Mouse (Mus musculus): ENCODE results near the gene Smurf2.

Smurf2 gene

GRCm38 (mm10) chr11:106905707-106906106, 14.8 kb downstream of the Smurf2 start:
- no peak for DNase-seq

GRCm38 (mm10) chr11:106899804-106900203, 20.7 kb downstream of the Smurf2 start:
- DNase-seq = no peak

GRCm38 (mm10) chr11:106896561-106897168, 23.9 kb downstream of the Smurf2 start:
- no peak for DNase-seq

- no peak for DNase-seq
These were observed 36.9 kb downstream of the Smurf2 start for GRCm38 (mm10) chr11:106883656-106884055.

DNA sequence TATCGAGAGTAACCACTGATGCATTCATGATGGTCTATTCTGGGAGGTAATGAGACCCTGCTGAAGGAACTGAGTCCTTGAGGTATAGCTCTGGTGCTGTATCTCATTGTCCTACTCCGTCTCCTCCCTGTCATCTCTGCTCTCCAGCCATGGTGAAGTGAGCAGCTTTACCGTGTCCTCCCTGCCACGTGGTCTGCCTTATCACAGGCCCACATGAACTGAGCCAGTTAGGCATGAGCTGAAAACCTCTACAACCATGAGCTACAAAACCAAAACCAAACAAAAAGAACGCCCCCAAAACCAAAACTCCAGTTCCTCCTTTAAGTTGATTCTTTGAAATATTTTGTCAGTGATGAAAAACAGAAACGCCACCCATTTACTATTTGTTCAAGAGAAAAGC, 47.9 kb downstream of the Smurf2 start:
- DNase-seq = no peak

GRCm38 (mm10) chr11:106851438-106851837, 69.1 kb downstream of the Smurf2 start:
- DNase-seq = no peak

GRCm38 (mm10) chr11:106842002-106842401, 78.5 kb downstream of the Smurf2 start:
- no peak for DNase-seq

DNA sequence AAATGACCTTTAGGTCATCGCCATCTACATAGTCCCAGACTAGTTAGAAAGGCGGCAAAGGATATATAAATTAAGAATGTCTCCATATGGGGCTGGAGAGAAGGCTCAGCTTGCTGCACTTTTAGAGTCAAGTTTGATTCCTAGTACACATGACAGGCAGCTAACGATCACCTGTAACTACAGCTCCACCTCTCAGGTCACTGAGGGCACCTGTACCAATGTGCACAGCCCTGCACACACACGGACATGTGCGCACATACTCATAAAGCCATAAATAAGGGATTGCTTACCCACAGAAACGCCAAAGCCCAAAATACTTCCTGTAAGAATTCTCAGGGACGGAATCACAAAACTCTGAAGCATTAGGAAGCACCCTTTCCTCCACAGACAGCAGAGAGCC, 92.4 kb downstream of the Smurf2 start:
- DNase-seq = no peak

- DNase-seq = no peak
These were observed 96.1 kb downstream of the Smurf2 start for GRCm38 (mm10) chr11:106824403-106824802.

- DNase-seq = no peak
These were observed 96.8 kb downstream of the Smurf2 start for GRCm38 (mm10) chr11:106823741-106824140.

- no peak for DNase-seq
These were observed 97.6 kb downstream of the Smurf2 start for GRCm38 (mm10) chr11:106822911-106823310.

DNA sequence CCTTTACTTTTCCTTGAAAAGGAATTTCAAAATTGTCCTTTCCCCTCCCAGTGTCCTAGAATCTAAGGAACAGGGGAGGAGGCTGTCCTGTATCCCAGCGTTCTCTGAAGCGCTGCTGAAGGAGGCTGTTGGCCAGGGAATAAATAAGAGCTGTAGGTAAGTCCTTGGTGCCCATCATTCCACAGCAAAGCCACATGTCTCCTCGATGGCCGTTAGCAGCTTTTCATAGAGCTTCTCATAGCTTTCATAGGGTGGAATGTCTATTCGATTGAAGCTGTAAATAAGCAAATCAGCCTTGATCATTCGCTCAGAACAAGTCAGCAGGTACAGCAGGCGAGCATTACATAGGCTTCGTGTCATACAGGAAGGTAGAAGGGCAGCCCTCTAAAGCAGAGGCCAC, 98.0 kb downstream of the Smurf2 start:
- no peak for DNase-seq

DNA sequence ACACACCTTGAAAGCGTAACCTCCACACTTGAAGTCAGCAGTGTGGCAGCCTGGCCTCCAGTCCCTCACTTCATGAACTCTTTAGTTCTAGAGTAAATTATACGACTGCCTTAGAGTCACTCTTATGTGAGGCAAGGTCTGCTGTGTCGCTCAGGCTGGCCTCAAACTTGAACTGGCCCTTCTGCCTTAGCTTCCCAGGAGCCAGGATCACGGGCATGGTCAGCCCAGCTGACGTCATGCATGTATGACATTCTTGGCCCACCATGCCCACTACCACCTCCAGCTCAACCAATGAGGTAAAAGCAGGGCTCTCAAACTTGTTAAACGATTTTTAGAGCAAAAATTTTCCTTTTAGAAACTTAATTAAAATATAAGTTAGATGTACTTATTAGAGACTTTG, 99.1 kb downstream of the Smurf2 start:
- DNase-seq = no peak

- DNase-seq = peak; percentile 21 to 43
These were observed 99.5 kb downstream of the Smurf2 start for GRCm38 (mm10) chr11:106820972-106821371.

DNA sequence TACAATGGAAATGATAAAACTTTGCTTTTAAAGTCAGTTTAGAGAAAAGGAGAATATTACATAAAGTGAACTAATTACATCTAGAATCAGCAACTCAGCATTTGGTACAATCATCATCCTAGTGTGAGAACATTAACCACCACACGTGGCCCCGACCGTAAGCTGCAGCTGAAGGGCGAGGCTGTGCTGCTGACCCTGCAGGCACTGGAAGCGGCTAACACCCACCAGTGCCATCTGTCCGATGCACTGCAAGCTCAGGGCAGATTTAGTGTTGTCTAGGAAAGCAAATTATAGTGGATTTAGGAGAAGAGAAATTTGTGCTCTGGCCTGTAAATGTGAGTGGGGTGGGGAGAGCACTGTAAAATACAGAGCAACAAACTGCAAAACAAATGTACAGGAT, 100.3 kb downstream of the Smurf2 start:
- DNase-seq = no peak

- no peak for DNase-seq
These were observed 100.9 kb downstream of the Smurf2 start for GRCm38 (mm10) chr11:106819595-106819994.

DNA sequence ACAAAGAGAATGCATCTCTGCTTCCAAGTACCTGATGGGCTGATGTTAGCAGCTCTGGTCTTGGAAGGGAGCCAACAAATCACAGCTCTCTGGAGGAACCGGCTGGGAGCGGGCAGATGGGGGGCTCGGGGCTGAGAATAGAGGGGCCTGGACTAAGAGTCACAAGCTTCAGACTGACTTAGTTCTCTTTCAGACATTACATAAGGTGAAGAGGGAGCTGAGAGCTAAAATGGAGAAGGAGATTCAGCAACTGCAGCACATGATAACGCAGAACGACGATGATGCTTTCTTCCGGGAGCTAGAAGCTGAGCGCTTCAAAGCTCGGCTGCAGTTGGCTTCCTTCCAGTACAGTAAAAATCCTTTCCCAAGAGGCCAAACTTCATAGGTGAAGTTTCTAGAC, 102.2 kb downstream of the Smurf2 start:
- no peak for DNase-seq

DNA sequence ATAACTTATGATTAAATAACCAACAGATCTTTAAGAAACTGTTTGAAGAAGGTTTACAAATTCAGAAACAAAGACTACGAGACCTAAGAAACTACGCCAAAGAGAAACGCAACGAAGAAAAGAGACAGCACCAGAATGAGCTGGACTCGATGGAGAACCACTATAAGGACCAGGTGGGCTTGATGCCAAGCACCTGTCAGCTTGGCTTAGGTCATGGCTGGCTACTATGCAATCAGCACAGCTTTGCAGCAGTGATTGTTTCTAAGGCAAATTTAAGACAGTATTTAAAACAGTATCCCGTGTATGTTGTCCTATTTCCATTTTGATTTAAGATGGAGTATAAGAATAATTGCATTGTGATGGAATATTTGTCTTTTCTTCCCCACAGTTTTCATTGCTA, 102.7 kb downstream of the Smurf2 start:
- no peak for DNase-seq

DNA sequence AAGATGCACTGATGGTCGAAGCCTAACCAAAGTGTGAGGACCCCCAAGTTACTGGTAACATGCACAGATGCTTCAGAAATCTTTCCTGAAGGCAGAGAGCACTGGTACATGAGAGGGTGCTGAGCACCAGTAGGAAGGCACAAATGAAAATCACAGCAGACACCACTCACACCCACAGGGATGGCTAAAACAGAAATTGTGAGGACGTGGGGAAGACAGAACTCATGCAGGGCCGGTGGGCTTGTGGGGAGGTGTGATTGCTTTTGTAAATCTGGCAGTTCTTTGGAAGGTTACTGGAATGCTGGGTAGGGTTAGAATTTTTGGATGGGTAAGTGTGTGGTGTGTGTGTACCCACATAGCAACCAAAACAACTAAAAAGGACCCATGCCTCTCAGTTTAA, 103.4 kb downstream of the Smurf2 start:
- no peak for DNase-seq

DNA sequence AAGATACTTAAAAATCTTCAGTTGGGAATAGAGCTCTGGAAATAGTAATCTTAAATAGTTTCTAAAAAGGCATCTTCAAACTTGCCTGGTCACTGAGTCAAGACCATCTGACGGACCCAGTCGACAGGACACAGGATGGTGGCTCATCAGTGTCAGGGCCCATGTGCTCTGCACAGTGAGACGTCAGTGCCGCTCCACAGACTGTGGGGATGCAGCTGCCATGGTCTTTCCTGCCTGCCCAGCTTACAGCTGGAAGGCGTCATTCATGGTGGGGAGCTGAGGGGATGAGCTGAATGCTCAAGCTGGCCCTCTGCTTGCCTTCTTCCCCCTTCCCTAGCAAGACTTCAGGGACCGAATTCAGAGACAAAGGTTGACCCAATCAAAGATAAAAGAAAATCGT, 104.2 kb downstream of the Smurf2 start:
- DNase-seq = no peak

DNA sequence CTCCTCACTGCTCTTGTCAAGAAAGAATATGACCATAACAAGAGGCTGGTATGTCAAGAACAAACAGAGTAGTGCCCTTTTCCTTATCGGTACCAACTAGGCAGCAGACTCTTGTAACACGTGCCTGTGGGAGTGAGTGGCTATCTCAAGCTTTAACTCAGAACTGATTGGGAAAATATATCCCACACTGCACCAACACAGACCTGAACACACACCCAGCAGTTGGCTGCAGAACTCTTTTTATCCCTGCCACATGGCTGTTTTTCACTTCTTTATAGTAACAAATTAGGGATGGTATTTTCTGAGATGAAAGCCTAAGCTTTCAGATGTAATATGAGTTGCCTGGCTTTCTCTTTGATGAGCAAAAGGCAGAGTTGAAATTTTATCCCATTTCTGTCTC, 104.8 kb downstream of the Smurf2 start:
- DNase-seq = no peak

GRCm38 (mm10) chr11:106815331-106815730, 105.2 kb downstream of the Smurf2 start:
- no peak for DNase-seq

- DNase-seq = no peak
These were observed 105.8 kb downstream of the Smurf2 start for GRCm38 (mm10) chr11:106814601-106815320.

GRCm38 (mm10) chr11:106812410-106813136, 107.9 kb downstream of the Smurf2 start:
- DNase-seq = no peak

Measured in spleen, adult 18-20 months (tissue).